Mouse (Mus musculus): ENCODE data around the gene Prkag2.
A peak's percentile ranks its signal among the peaks of the same experiment; 100 is the strongest.

Prkag2 gene

GRCm38 (mm10) chr5:25100516-25101125 is at the start of gene Prkag2:
Prkag2 (minus strand) TSS chr5:25100642.
- peak; percentile 49 for DNase-seq (ENCODE audit: low spot score)

GRCm38 (mm10) chr5:25149331-25149965 is 49.0 kb upstream of the Prkag2 start:
- DNase-seq (ENCODE audit: low spot score), result no peak

GRCm38 (mm10) chr5:25146705-25147104 is 46.3 kb upstream of the Prkag2 start:
- no peak for DNase-seq (ENCODE audit: low spot score)

- no peak for DNase-seq (ENCODE audit: low spot score)
Observed at GRCm38 (mm10) chr5:25127865-25128264, 27.4 kb upstream of the Prkag2 start.

GRCm38 (mm10) chr5:25125884-25126560 is 25.6 kb upstream of the Prkag2 start:
- DNase-seq (ENCODE audit: low spot score), result no peak

- no peak for DNase-seq (ENCODE audit: low spot score)
Observed at GRCm38 (mm10) chr5:25122534-25122933, 22.1 kb upstream of the Prkag2 start.

- DNase-seq (ENCODE audit: low spot score), result no peak
Observed at GRCm38 (mm10) chr5:25119148-25119547, 18.7 kb upstream of the Prkag2 start.

GRCm38 (mm10) chr5:25115997-25116396 is 15.6 kb upstream of the Prkag2 start:
- no peak for DNase-seq (ENCODE audit: low spot score)

- DNase-seq (ENCODE audit: low spot score), result no peak
Observed at GRCm38 (mm10) chr5:25115216-25115615, 14.8 kb upstream of the Prkag2 start.

- DNase-seq (ENCODE audit: low spot score), result no peak
Observed at GRCm38 (mm10) chr5:25114110-25114509, 13.7 kb upstream of the Prkag2 start.

- DNase-seq (ENCODE audit: low spot score), result no peak
Observed at GRCm38 (mm10) chr5:25110314-25110713, 9.9 kb upstream of the Prkag2 start.

- DNase-seq (ENCODE audit: low spot score), result no peak
Observed at GRCm38 (mm10) chr5:25105748-25106147, 5.3 kb upstream of the Prkag2 start.

GRCm38 (mm10) chr5:25101126-25101523 is 683 bp upstream of the Prkag2 start:
- DNase-seq (ENCODE audit: low spot score), result peak; percentile 45

- no peak for DNase-seq (ENCODE audit: low spot score)
Observed at GRCm38 (mm10) chr5:25100157-25100515, 306 bp downstream of the Prkag2 start.

GRCm38 (mm10) chr5:25099367-25100156 is 880 bp downstream of the Prkag2 start:
- DNase-seq (ENCODE audit: low spot score), result peak; percentile 43

- DNase-seq (ENCODE audit: low spot score), result no peak
Observed at GRCm38 (mm10) chr5:25097891-25098290, 2.6 kb downstream of the Prkag2 start.

GRCm38 (mm10) chr5:25096431-25096830 is 4.0 kb downstream of the Prkag2 start:
- DNase-seq (ENCODE audit: low spot score), result no peak

- no peak for DNase-seq (ENCODE audit: low spot score)
Observed at GRCm38 (mm10) chr5:25092630-25093245, 7.7 kb downstream of the Prkag2 start.

- DNase-seq (ENCODE audit: low spot score), result no peak
Observed at GRCm38 (mm10) chr5:25089258-25089972, 11.0 kb downstream of the Prkag2 start.

- DNase-seq (ENCODE audit: low spot score), result no peak
Observed at GRCm38 (mm10) chr5:25088633-25089032, 11.8 kb downstream of the Prkag2 start.

- no peak for DNase-seq (ENCODE audit: low spot score)
Observed at GRCm38 (mm10) chr5:25088111-25088510, 12.3 kb downstream of the Prkag2 start.
